Mouse (Mus musculus): ENCODE measurements around the gene Zfp169.
A peak's percentile ranks its signal among the peaks of the same experiment; 100 is the strongest.
"Not testable (repeated sequence)": the region's sequence is repeated elsewhere in the genome, so short reads cannot be mapped to it uniquely, and the experiment has no call there.

The Zfp169 gene

GRCm38 (mm10) chr13:48513003-48513929 lies at the start of gene Zfp169, which contains the start of gene A830005F24Rik:
Gene Zfp169, minus strand, starts transcription at chr13:48513451.
Gene A830005F24Rik, plus strand, starts transcription at chr13:48513570.
- peak; percentile 70 for DNase-seq (ENCODE audit: low spot score)

DNA sequence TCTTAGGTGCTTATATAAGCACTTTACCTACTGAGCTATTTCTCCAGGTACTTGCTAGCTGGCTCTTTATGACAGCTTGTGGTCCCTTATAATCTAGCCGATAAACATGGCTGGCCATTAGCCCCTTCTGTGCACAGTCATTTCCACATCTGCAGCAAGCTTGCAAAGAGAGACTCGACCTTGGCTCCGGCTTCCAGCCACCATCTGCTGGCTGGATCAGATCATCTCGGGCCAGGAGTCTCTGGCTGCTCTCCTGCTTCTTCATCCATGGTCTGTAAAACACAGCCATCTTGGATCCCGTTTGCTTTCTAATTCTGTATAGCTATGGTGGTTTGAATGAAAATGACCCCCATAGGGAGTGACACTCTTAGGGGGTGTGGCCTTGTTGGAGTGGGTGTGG lies 49.1 kb upstream of the Zfp169 start:
- DNase-seq (ENCODE audit: low spot score) = no peak

DNA sequence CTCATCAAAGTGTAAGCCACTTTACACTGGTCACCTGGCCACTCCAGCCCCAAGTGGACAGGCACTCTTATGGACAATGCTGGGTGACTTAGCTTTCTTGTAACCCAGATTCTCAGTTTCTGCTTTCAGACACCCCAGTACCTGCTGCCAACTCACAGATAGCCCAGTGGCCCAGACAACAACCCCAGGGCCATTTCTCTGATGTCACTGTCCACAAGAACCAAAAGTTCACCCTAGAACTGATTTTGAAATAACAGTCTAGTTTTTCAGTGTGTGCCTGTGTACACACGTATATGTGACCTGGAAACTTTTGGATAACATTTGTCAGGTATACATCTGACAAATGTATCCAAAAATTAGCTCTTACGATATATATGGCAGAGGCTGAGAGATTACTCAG lies 48.2 kb upstream of the Zfp169 start:
- DNase-seq (ENCODE audit: low spot score) = no peak

- no peak for DNase-seq (ENCODE audit: low spot score)
Measured at GRCm38 (mm10) chr13:48555976-48556375, 42.7 kb upstream of the Zfp169 start.

GRCm38 (mm10) chr13:48554552-48554951 lies 41.3 kb upstream of the Zfp169 start:
- no peak for DNase-seq (ENCODE audit: low spot score)

DNA sequence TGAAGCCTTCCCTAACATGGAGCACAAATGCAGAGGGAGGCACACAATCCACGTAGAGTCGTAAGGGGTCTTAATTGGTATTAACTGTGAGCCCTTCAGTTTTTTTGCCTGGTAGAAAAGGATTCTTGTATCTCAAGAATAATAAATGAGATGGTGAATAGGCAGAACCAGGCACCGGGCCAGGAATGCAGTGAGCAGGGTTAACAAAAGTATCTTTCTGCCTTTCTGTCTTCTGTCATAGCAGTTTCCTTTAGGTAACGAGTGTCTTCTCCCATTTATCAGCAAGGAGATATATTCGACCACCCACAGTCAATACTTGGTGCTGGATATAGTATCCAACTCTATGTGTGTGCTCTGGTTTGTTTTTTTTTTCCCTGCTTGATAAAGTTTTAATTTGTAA lies 40.3 kb upstream of the Zfp169 start:
- DNase-seq (ENCODE audit: low spot score) = no peak

DNA sequence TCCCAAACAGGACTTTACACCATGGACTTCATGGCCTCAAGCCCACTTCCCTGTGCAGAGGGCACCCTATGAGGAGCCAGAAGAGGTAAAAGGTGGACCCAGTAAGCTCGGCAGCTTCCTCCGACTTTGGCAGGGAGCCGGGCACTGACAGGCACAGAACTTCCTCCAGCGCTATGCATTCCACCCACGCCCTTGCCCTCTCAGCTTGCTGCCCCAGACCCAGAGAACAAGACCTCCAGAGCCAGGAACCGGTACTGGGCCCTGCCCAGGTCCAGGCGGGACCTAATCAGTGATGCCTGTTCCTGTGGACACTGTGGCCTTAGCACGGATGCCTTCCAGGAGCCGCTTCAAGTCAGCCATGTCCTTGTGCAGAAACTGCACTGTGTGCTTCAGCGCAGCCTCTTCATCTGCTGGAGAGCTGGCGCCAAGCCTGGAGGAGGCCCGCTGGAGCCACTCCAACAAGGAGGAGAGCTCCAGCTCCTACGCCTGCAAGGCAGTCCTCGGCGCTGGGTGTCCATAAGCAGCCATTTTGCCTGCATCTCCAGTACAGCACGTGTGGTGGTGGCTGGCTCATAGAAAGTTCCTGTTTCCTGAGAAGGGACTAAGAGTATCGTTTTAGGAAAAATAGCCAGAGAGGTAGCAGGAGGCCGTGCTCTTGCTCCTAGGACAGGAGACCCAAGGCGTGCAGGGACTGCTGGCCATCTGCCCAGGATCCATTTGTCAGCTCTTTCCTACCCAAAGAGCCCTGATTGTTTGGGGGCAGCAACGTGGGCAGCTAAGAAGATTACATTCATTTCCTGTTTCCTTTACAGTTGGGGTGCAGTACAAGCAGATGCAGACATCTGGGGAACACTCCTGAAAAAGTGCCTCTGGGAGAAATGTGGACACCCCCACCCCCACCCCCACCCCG lies 39.2 kb upstream of the Zfp169 start:
- DNase-seq (ENCODE audit: low spot score) = no peak

DNA sequence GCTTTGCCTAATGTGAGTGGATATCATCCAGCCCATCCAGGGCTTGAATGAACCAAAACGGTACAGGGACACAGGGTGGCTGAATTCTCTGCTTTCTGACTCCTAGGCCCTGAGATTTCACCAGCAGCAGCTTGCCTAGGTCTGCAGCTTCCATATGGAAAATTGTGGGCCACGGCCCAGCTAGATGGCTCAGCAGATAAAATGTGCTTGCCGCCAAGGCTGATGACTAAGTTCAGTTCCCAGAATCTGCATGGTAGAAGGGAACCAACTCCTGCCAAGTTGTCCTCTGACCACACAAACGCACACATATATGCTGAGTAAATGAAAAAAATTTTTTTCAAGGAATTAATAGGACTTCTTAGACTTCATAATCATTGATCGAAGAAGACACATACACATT lies 35.0 kb upstream of the Zfp169 start:
- no peak for DNase-seq (ENCODE audit: low spot score)

GRCm38 (mm10) chr13:48547623-48548022 lies 34.4 kb upstream of the Zfp169 start:
- DNase-seq (ENCODE audit: low spot score) = no peak

- peak; percentile 99 for DNase-seq (ENCODE audit: low spot score)
Measured at GRCm38 (mm10) chr13:48546330-48546917, 33.2 kb upstream of the Zfp169 start.

- DNase-seq (ENCODE audit: low spot score) = peak; percentile 88
Measured at GRCm38 (mm10) chr13:48545476-48546281, 32.4 kb upstream of the Zfp169 start.

DNA sequence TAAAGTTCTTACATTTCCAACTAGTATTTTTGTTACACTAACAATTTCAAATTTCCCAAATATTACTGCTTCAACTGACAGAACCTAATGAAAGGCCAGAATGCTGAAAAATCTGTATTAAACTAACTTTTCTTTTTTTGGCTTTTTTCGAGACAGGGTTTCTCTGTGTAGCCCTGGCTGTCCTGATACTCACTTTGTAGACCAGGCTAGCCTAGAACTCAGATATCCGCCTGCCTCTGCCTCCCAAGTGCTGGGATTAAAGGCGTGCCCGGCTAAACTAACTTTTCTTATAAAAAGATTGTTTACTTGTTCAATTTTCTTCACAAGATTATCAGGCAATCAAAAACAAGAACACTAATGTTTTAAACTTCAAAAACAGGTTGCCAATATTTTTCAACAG lies 31.6 kb upstream of the Zfp169 start:
- no peak for DNase-seq (ENCODE audit: low spot score)

- DNase-seq (ENCODE audit: low spot score) = no peak
Measured at GRCm38 (mm10) chr13:48544391-48544790, 31.1 kb upstream of the Zfp169 start.

DNA sequence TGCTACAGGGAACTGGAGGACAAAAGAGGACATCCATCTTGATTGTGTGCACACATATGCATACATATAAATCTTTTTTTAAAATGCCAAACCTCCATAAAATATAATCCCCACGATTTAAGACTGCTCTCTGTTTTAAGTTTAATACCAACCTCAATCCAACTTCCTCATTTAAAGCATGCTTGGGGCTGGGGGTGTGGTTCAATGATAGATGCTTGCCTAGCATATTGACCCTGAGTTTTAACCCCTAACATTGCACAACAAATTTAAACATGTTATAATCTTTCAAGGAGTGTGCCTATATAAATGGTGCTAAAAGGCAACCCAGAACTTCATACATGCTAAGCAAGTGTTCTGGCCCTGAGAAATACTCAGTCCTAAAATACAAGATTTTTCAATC lies 27.2 kb upstream of the Zfp169 start:
- DNase-seq (ENCODE audit: low spot score) = no peak

- DNase-seq (ENCODE audit: low spot score) = no peak
Measured at GRCm38 (mm10) chr13:48533441-48533840, 20.2 kb upstream of the Zfp169 start.

- DNase-seq (ENCODE audit: low spot score) = no peak
Measured at GRCm38 (mm10) chr13:48531448-48531847, 18.2 kb upstream of the Zfp169 start.

GRCm38 (mm10) chr13:48530685-48531084 lies 17.4 kb upstream of the Zfp169 start:
- no peak for DNase-seq (ENCODE audit: low spot score)

DNA sequence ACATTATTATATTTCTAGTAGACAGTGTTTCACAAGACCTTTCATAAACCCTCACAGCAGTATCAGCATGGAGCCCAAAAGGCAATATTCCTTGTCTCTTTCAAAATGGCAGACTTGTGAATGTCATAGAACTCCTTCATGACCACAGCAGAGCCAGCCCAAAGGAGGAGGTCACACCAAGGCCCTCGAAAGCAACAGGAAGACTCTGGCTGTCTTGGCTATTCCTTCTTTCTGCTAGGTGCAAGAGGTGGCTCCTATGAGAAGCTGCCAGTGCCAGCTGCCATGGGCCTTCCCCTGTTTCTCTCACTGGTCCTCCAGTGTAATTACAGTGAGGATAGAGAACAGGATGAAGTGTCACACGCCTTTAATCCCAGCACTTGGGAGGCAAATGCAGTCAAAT lies 15.8 kb upstream of the Zfp169 start:
- DNase-seq (ENCODE audit: low spot score) = no peak

DNA sequence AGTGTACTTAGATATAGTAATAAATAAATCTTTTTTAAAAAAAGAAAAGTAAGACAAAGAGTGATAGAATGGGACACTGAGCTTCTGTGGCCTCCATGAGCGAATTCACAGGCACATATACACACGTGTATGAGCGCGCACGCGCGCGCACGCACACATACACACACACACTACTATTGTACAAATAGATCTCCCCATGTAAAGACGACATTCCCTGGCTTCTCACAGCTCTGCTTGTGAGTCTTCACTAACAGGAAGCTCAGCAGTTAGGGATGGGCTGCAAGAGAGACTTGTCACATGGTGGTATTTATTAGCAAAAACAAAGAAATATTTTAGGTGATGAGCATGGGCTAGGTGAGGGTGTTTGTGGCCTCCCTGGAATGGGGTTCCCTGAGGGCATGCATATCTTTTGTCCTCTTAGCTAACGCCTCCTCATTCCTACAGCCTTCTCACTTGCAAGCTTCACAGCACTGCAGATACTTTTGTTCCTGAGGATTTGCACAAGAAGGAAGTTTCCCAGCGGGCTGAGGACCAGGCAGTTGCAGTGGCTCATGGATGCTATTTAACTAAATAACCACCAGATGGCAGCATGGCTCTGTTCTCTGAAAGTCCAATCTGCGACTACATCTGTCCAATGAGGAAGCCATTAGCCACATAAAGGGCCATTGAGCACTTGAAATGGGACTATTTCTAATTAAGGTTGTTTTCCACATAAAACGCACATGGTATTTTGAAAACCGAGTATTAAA lies 15.0 kb upstream of the Zfp169 start:
- no peak for DNase-seq (ENCODE audit: low spot score)

DNA sequence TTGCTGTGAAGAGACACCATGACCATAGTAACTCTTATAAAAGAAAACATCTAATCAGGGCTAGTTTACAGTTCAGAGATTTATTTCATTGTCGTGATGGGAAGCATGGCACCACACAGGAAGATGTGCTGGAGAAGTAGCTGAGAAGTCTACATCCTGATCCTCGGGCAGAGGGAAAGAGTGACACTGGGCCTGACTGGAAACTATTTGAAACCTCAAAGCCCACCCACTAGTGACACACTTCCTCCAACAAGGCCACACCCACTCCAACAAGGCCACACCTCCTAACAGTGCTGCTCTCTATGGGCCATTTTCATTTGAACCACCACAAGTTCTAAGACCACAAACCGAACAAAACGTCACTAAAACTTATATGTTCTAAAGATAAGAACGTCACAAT lies 12.5 kb upstream of the Zfp169 start:
- no peak for DNase-seq (ENCODE audit: low spot score)

- DNase-seq (ENCODE audit: low spot score) = not testable (repeated sequence)
Measured at GRCm38 (mm10) chr13:48519122-48519521, 5.9 kb upstream of the Zfp169 start.

Data from spleen, adult 12 weeks (tissue).